Mouse (Mus musculus) midbrain, embryonic 15.5 days (tissue): ENCODE measurements around the gene Mybbp1a. TPM values are rescaled to one million over a fixed set of nuclear protein-coding genes. Genes with fewer than 3 reads are reported as not detected.

Source experiments
- ATAC-seq: fragments of 200-750 bp; cut with Nextera tagmentation; replicated peaks from 2 replicates; pipeline ENCODE4 v1.8.0; 2017; ENCODE audit warnings: moderate TSS enrichment
- H3K27ac ChIP-seq: fragments of 300-500 bp; sonication (generic); 2 replicates; pipeline ENCODE4 v1.5.1; 2015; ENCODE audit warnings: mild to moderate bottlenecking, inconsistent platforms
- H3K27me3 ChIP-seq: fragments of 300-500 bp; sonication (generic); replicated peaks from 2 replicates; pipeline ENCODE4 v1.6.1; 2015; ENCODE audit warnings: inconsistent platforms
- H3K36me3 ChIP-seq: fragments of 300-500 bp; sonication (generic); replicated peaks from 2 replicates; pipeline ENCODE4 v1.6.1; 2015; ENCODE audit warnings: inconsistent platforms
- H3K4me1 ChIP-seq: fragments of 300-500 bp; sonication (generic); 2 replicates; pipeline ENCODE4 v1.6.1; 2015; ENCODE audit warnings: inconsistent platforms
- H3K4me2 ChIP-seq: fragments of 300-500 bp; sonication (generic); 2 replicates; pipeline ENCODE4 v1.6.1; 2015; ENCODE audit warnings: inconsistent platforms, mild to moderate bottlenecking, moderate library complexity
- H3K4me3 ChIP-seq: fragments of 300-500 bp; sonication (generic); 2 replicates; pipeline ENCODE4 v1.5.1; 2015; ENCODE audit warnings: mild to moderate bottlenecking, inconsistent platforms
- H3K9ac ChIP-seq: fragments of 300-500 bp; sonication (generic); 2 replicates; pipeline ENCODE4 v1.6.1; 2015; ENCODE audit warnings: mild to moderate bottlenecking, inconsistent platforms
- H3K9me3 ChIP-seq: fragments of 300-500 bp; sonication (generic); 2 replicates; pipeline ENCODE4 v1.6.1; 2016; ENCODE audit warnings: inconsistent platforms
- WGBS: fragments of 180-500 bp; shearing (Covaris S2); methylation state at CpG from one replicate; pipeline ENCODE4 v1.1.7; 2015; ENCODE audit warnings: mixed read lengths; 5-methylcytosine and 5-hydroxymethylcytosine counted together
- polyA plus RNA-seq: library from polyadenylated mRNA; unstranded; fragments of >200 nt; fragmentation: Nextera tagmentation; extraction: Ambion mirVana; gene quantifications from 2 replicates; pipeline ENCODE4 v1.2.1, GENCODE M21; 2015

Gene Mybbp1a
- polyA plus RNA-seq, 1 experiment from 2014 or later: 67.5 TPM

DNA sequence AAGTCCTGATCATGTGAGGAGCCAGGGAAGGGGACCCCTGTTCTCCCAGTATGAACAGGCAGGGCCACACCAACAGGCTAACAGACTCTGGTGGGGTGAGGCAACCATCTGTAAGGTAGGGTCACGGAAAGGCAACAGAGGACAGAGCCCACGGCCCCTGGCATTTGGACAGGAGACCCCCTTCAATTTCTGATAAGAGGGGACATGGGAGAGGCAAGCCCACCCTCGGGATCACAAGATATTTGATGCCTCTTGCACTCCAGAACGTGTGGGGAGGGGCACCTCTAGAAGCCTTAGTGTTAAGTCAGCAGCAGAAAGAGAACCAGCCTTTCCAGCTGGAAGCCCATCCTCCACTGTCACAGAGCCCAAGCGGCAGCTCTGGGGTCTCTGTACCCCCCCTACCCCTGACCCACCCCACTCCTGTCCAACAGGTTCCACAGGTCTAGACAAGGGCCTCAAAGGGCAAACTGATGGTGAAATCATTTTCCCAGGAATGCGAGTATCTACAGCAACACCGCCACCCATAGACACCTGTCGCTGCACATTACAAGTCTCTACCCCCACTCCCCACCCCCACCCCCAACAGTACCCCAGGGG lies 35.0 kb upstream of the Mybbp1a start:
- WGBS: 61% methylated on average over 8 of the region's 8 CpGs
- Histone ChIP-seq H3K27me3 (peaks cover 12% of the 10 kb centered on the region; the same call in 1 of the 2 replicates), H3K4me2 (no peak overlapping the region), H3K36me3 (no peaks in the 10 kb centered on the region), H3K4me1 (peaks cover 8% of the 10 kb centered on the region), H3K9me3 (no peaks in the 10 kb centered on the region), H3K4me3 (no peak overlapping the region), H3K27ac (no peak overlapping the region), H3K9ac (no peak overlapping the region)
- no peak for ATAC-seq

DNA sequence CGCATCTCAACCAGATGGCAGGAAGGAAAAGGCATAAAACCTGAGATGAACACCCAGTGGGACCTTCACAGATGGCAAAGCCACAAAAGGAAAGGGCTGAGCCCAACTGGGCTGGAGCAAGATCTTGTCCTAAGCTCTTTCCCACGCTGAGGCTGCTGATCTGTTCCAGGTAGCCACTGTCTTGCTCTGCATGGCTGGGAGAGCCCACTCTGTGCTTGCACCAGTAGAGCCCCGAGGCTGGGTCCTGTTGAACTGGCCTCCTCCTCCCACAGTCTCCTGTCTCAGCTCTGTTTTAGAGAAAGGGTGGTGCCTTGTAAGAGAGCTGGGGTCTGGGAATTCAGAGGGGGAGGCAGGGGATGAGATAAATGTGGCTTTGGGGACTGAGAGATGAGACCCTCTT lies 34.1 kb upstream of the Mybbp1a start:
- no peak for ATAC-seq
- Histone ChIP-seq H3K9ac (no peak overlapping the region), H3K27me3 (peaks cover 12% of the 10 kb centered on the region; the same call in 1 of the 2 replicates), H3K4me1 (peaks cover 17% of the 10 kb centered on the region), H3K9me3 (no peaks in the 10 kb centered on the region), H3K27ac (no peak overlapping the region), H3K4me2 (no peak overlapping the region), H3K4me3 (no peak overlapping the region), H3K36me3 (no peaks in the 10 kb centered on the region)
- WGBS: 23% methylated on average over 3 of the region's 3 CpGs

- no peak for ATAC-seq
- Histone ChIP-seq H3K9me3 (no peaks in the 10 kb centered on the region), H3K27ac (no peak overlapping the region), H3K36me3 (no peaks in the 10 kb centered on the region), H3K9ac (no peak overlapping the region), H3K27me3 (peaks cover 13% of the 10 kb centered on the region), H3K4me2 (no peak overlapping the region), H3K4me3 (no peak overlapping the region), H3K4me1 (peaks cover 17% of the 10 kb centered on the region)
- WGBS: 20% methylated on average over 7 of the region's 7 CpGs
These were observed 33.6 kb upstream of the Mybbp1a start for GRCm38 (mm10) chr11:72407574-72407973.

DNA sequence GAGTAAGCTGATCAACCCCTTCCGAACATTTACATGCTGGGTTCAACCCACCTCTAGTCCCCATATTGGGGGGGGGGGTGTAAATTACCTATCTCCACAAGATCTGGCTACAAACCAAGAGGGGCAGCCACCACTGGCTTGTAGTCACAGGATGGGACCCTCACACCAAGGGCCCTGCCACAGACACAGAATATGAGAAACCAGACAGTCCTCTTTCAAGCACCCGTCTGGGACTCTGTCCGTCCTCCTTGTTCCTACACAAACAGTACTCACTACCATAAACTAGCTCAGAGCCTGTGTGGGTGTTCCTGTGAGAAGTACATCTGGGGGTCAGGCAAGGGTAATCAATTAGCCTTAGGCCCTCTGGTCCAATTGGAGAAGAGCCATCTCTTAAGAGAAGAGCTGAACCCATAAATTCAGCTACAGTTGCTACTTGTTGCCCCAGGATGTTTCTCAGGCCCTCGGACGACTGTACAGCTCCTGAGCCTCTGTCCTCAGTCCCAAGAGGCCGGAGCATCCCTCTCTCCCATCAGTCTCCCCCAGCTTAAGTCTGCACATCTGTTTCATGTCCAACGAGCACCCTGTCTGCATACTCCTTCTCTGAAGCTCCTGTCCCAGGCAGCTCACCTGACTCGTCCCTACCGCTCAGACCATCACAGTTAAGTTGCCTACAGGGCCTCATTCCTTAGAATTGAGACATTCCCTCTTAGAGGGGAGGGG lies 32.5 kb upstream of the Mybbp1a start:
- peaks cover 17% of the 10 kb centered on the region for H3K4me1 ChIP-seq
- H3K4me2 ChIP-seq: no peak overlapping the region
- H3K4me3 ChIP-seq: no peak overlapping the region
- H3K27me3 ChIP-seq: peaks cover 21% of the 10 kb centered on the region
- no peak overlapping the region for H3K9ac ChIP-seq
- H3K27ac ChIP-seq: no peak overlapping the region
- H3K36me3 ChIP-seq: no peaks in the 10 kb centered on the region
- ATAC-seq: no peak
- H3K9me3 ChIP-seq: no peaks in the 10 kb centered on the region
- WGBS: 61% methylated on average over 9 of the region's 9 CpGs

- WGBS: 70% methylated on average over 12 of the region's 12 CpGs
- Histone ChIP-seq H3K4me1 (peaks cover 17% of the 10 kb centered on the region), H3K4me2 (no peak overlapping the region), H3K4me3 (no peak overlapping the region), H3K9ac (no peak overlapping the region), H3K27ac (no peak overlapping the region), H3K36me3 (no peaks in the 10 kb centered on the region), H3K27me3 (peaks cover 21% of the 10 kb centered on the region), H3K9me3 (no peaks in the 10 kb centered on the region)
- no peak for ATAC-seq
These were observed 31.3 kb upstream of the Mybbp1a start for GRCm38 (mm10) chr11:72409649-72410385.

GRCm38 (mm10) chr11:72410521-72411092 lies 30.5 kb upstream of the Mybbp1a start:
- ATAC-seq: peak; percentile 59; the same call in 1 of the 2 replicates
- Histone ChIP-seq H3K4me3 (peak overlapping the region; percentile 54), H3K9me3 (no peaks in the 10 kb centered on the region), H3K9ac (peak overlapping the region; percentile 57; the same call in 1 of the 2 replicates), H3K4me2 (peak overlapping the region; percentile 95), H3K27ac (peak overlapping the region; percentile 58), H3K4me1 (peaks cover 17% of the 10 kb centered on the region), H3K36me3 (no peaks in the 10 kb centered on the region), H3K27me3 (peaks cover 21% of the 10 kb centered on the region)
- 1% methylated on average over 25 of the region's 25 CpGs for WGBS

GRCm38 (mm10) chr11:72411093-72411921 lies 29.8 kb upstream of the Mybbp1a start, which contains the start of gene Smtnl2:
Smtnl2 (minus strand) TSS chr11:72411713.
- Histone ChIP-seq H3K4me1 (peaks cover 17% of the 10 kb centered on the region), H3K9ac (peak within 1 kb of the TSS; percentile 57), H3K27ac (peak within 1 kb of the TSS; percentile 58), H3K4me2 (peak within 1 kb of the TSS; percentile 95), H3K9me3 (no peaks in the 10 kb centered on the region), H3K4me3 (peak within 1 kb of the TSS; percentile 54), H3K27me3 (peaks cover 21% of the 10 kb centered on the region), H3K36me3 (no peaks in the 10 kb centered on the region)
- peak; percentile 87 for ATAC-seq
- under 1% methylated on average over 81 of the region's 86 CpGs for WGBS

DNA sequence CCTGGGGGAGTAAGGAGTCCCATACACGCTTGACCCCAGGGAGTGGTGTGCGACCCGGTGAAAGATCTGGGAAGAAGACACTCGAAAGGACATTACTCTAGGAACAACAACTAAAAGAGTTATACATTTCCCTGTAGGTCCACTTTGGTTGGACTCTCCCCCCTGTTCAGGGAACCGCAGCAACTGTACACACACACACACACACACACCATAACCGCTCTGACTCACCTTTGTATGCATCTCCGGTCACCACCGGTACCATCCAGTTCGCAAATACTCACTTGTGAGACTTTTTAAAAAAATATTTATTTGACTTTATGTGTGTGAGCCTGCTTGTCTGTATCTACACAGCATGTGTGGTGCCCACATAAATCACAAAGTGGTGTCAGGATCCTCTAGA lies 29.2 kb upstream of the Mybbp1a start:
- H3K9ac ChIP-seq: peak overlapping the region; percentile 57; the same call in 1 of the 2 replicates
- no peak for ATAC-seq
- H3K36me3 ChIP-seq: no peaks in the 10 kb centered on the region
- H3K9me3 ChIP-seq: no peaks in the 10 kb centered on the region
- WGBS: 37% methylated on average over 9 of the region's 9 CpGs
- H3K27me3 ChIP-seq: peaks cover 21% of the 10 kb centered on the region
- no peak overlapping the region for H3K27ac ChIP-seq
- H3K4me3 ChIP-seq: peak overlapping the region; percentile 54
- H3K4me1 ChIP-seq: peaks cover 17% of the 10 kb centered on the region
- peak overlapping the region; percentile 95 for H3K4me2 ChIP-seq

DNA sequence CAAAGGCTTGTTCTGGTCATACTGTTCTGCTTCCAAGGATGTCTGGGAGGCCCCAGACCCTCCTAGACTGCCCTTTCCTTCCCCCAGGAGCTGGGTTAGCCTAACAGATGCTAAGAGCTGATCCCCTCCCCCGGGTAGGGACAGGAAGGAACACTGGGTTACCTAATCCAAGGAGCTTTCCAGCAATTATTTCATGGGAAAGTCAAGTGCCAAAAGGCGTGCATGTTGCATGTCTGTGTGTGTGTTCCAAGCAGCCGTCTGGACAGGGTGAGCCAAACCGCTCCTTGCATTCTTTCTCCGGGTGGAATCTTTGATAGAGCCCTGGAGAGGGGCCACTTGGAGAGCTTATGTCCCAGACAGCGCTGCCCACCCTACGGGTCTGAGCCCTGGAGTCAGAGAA lies 28.1 kb upstream of the Mybbp1a start:
- no peak overlapping the region for H3K4me2 ChIP-seq
- H3K9ac ChIP-seq: no peak overlapping the region
- H3K4me1 ChIP-seq: peaks cover 21% of the 10 kb centered on the region
- H3K4me3 ChIP-seq: no peak overlapping the region
- no peak overlapping the region for H3K27ac ChIP-seq
- peaks cover 21% of the 10 kb centered on the region for H3K27me3 ChIP-seq
- no peaks in the 10 kb centered on the region for H3K9me3 ChIP-seq
- whole genome bisulfite sequencing: 84% methylated on average over 7 of the region's 7 CpGs
- H3K36me3 ChIP-seq: no peaks in the 10 kb centered on the region
- no peak for ATAC-seq

- H3K36me3 ChIP-seq: no peaks in the 10 kb centered on the region
- no peaks in the 10 kb centered on the region for H3K9me3 ChIP-seq
- no peak overlapping the region for H3K9ac ChIP-seq
- H3K4me2 ChIP-seq: no peak overlapping the region
- ATAC-seq: no peak
- peaks cover 21% of the 10 kb centered on the region for H3K4me1 ChIP-seq
- WGBS: 72% methylated on average over 5 of the region's 5 CpGs
- no peak overlapping the region for H3K4me3 ChIP-seq
- no peak overlapping the region for H3K27ac ChIP-seq
- H3K27me3 ChIP-seq: peaks cover 18% of the 10 kb centered on the region
These were observed 27.5 kb upstream of the Mybbp1a start for GRCm38 (mm10) chr11:72413601-72414190.

- Histone ChIP-seq H3K27ac (no peak overlapping the region), H3K36me3 (no peaks in the 10 kb centered on the region), H3K9ac (no peak overlapping the region), H3K4me2 (no peak overlapping the region), H3K4me1 (peaks cover 21% of the 10 kb centered on the region), H3K9me3 (no peaks in the 10 kb centered on the region), H3K4me3 (no peak overlapping the region), H3K27me3 (peaks cover 15% of the 10 kb centered on the region)
- WGBS: 87% methylated on average over 8 of the region's 8 CpGs
- no peak for ATAC-seq
These were observed 26.0 kb upstream of the Mybbp1a start for GRCm38 (mm10) chr11:72415155-72415554.
